Mouse (Mus musculus): ENCODE data around the gene Abhd13. TPM values are rescaled to one million over a fixed set of nuclear protein-coding genes. Genes with fewer than 3 reads are reported as not detected.

The Abhd13 gene
- polyA plus RNA-seq, 1 experiment: 6.6 TPM

DNA sequence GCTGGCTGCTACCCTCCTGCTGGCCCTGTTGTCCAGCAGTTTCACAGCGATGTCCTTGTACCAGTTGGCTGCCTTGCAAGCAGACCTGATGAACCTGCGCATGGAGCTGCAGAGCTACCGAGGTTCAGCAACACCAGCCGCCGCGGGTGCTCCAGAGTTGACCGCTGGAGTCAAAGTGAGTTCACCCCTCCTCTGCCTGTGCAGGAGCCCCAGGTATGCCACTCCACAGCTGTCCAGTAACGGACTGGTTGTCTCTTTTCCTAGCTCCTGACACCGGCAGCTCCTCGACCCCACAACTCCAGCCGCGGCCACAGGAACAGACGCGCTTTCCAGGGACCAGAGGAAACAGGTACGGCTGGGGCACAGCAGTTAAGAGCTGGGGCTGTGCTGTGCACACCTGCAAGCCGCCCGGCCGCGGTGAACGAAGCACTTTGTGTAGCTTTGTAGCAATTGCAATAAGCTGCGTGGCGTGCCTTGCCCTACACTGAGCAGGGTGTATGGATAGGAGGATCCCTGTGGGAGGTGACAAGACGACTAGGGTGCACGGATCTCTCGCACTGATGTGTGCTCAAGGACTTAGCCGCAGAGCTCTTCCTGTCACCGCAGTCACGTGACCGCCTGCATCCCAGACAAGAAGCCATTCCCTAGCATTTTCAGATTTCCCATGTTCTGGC, 29.6 kb downstream of the Abhd13 start:
- no peak for DNase-seq (ENCODE audit: low read depth, low spot score)
- 6% methylated on average over 29 of the region's 29 CpGs for WGBS

DNA sequence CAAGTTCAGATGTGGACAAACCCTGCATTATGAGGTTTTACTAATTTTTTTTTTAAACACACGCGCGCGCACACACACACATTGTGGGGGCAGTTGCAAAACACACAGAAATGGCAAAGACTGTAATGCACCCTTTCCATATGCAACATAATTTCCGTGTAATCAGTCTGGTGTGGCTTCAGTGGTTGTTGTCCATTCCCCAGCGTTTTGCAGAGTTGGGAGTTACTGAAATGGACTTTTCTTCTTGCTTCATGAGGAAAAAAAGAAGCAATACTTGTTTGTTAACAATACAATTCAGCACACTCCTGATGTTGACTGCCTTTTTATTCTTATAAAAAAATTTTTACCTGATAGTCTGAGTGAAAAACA, 30.1 kb downstream of the Abhd13 start:
- DNase-seq (ENCODE audit: low read depth, low spot score): no peak
- 36% methylated on average over 6 of the region's 6 CpGs for WGBS

DNA sequence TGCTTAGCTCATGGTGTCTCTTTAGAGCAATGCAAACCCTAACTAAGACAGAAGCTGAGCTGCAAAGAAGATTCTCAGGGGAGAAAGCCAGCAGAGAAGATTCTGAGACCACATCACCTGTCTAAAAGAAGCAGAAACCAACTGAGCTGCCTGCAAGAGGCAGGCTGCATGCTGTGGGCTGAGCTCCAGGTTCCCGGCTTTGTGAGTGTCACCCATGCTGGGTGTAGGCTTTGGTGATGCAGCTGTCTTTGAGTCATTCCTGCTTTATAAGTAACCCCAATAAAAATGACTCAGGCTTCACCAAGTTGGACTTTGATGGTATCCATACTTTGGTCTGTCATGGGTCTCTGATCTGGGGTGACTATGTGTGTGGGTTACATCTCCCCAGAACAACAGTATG, 38.7 kb downstream of the Abhd13 start:
- WGBS: 26% methylated on average over 1 of the region's 1 CpGs
- DNase-seq (ENCODE audit: low read depth, low spot score): no peak

DNA sequence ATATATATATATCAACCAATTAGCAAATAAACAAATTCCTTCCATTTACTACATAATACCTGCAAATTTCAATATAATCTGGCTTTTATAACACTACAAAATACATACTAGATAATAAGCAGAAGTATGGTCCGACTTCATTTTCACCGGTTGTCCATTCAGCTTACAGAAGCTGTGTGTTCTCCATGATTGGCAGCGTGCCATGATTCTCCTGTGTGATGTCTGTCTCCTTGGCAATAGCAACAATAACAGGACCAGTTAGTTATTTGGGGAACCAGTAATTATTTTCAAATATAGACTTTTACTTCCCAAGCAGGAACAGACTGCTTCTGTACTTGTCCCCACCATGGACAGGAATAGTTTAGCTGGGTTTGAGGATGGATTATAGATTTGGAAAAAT, 39.7 kb downstream of the Abhd13 start:
- DNase-seq (ENCODE audit: low read depth, low spot score): no peak
- WGBS: 23% methylated on average over 3 of the region's 3 CpGs

DNA sequence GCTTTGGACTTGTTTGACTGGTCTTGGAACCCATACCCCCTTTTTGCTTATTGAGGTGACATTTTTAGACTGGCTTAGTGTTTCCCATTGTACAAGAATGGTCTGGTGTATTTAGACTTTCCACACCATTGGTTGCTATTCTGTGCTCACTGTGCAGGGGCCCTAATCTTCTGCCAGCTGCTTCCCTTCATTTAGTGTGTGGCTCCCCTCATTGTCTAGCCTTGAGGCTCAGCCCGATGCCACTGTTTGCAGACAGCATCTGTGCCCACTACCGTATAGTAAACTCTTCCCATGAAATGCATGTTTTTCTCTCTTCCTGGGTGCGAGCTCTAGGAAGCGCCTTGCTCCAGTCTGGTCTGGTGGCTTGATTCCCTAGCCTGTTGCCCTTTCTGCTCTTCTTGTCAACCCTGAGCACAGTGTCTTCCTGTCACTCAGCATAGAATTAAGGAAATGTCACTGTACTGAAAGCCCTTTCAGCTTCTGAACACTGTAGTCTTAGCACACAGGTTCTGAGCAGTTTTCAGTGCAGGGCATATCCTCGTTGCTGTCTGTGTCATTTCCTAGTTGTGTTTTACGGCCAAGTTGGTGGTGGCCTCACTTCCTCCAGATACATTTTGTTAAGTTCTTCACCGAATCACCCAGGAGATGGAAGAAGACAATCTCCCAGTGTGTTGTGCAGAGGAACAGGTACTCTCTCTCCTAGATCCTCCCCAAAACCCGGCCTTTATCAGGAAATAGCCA, 53.0 kb downstream of the Abhd13 start:
- DNase-seq (ENCODE audit: low read depth, low spot score): no peak
- WGBS: 66% methylated on average over 8 of the region's 8 CpGs

DNA sequence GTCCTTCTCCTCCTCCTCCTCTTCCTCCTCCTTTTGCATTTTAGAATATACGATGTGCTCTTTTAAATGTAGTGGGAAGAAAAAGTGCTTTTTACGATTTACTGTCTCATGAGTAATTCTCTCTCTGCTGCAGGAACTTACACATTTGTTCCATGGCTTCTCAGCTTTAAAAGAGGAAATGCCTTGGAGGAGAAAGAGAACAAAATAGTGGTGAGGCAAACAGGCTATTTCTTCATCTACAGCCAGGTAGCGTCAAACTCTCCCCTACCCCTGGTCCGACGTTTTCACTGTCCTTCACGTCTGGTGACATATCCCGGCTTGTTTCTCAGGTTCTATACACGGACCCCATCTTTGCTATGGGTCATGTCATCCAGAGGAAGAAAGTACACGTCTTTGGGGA, 53.7 kb downstream of the Abhd13 start:
- 76% methylated on average over 9 of the region's 9 CpGs for WGBS
- DNase-seq (ENCODE audit: low read depth, low spot score): no peak

DNA sequence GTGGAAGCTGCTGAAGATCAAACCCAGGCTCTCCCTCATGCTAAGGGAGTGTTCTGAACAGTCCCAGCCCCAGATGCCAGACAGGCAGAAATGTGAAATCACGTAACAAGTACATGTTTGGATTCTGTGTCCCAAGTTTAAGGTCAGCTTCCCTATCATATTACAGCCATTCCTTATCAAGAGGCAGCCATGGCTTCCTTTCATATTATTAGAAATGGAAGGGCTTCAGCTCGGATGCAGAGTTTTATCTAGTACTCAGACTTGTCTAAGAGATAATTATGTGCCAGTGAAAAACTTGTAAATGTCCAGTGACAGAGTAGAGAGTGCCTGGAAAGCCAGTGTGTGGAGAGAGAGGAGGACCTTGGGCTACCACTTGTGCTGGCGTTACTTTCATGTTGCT, 63.4 kb downstream of the Abhd13 start:
- WGBS: 61% methylated on average over 3 of the region's 3 CpGs
- DNase-seq (ENCODE audit: low read depth, low spot score): no peak

Other genes with a start within 250 kb of the Abhd13 start
- 0.30 and 0.38 TPM in 2 replicates for gene Fam155a, start 206.5 kb upstream of the Abhd13 start, polyA plus RNA-seq (2012; rRNA removed)
- not detected in 2 replicates for gene Gm10217, start 113.5 kb upstream of the Abhd13 start, polyA plus RNA-seq (2012; rRNA removed)
- gene Lig4, start within 50 bp of the Abhd13 start, polyA plus RNA-seq (2012; rRNA removed): 1.4 and 2.6 TPM in 2 replicates
- gene Tnfsf13b, start 28.8 kb downstream of the Abhd13 start, polyA plus RNA-seq (2012; rRNA removed): 5.7 and 9.4 TPM in 2 replicates
- gene Myo16, start 176.2 kb downstream of the Abhd13 start, polyA plus RNA-seq (2012; rRNA removed): 0.04 and 0.06 TPM in 2 replicates

Data from large intestine, adult 2 months (tissue).